Mouse (Mus musculus): ENCODE measurements around the gene Arhgef7.
A peak's percentile ranks its signal among the peaks of the same experiment; 100 is the strongest.

The Arhgef7 gene

GRCm38 (mm10) chr8:11799098-11799497 lies 71.6 kb downstream of the Arhgef7 start:
- no peak for DNase-seq

GRCm38 (mm10) chr8:11800481-11800880 lies 73.0 kb downstream of the Arhgef7 start:
- no peak for DNase-seq

GRCm38 (mm10) chr8:11801571-11801970 lies 74.0 kb downstream of the Arhgef7 start:
- no peak for DNase-seq

- no peak for DNase-seq
These were observed 77.4 kb downstream of the Arhgef7 start for GRCm38 (mm10) chr8:11804914-11805313.

GRCm38 (mm10) chr8:11806252-11806651 lies 78.7 kb downstream of the Arhgef7 start:
- no peak for DNase-seq

- no peak for DNase-seq
These were observed 79.8 kb downstream of the Arhgef7 start for GRCm38 (mm10) chr8:11807361-11807760.

- DNase-seq = no peak
These were observed 80.5 kb downstream of the Arhgef7 start for GRCm38 (mm10) chr8:11808047-11808446.

GRCm38 (mm10) chr8:11810426-11810825 lies 82.9 kb downstream of the Arhgef7 start:
- no peak for DNase-seq

- DNase-seq = no peak
These were observed 86.3 kb downstream of the Arhgef7 start for GRCm38 (mm10) chr8:11813801-11814200.

GRCm38 (mm10) chr8:11815206-11815605 lies 87.7 kb downstream of the Arhgef7 start:
- no peak for DNase-seq

GRCm38 (mm10) chr8:11820136-11820535 lies 92.6 kb downstream of the Arhgef7 start:
- DNase-seq = no peak

- DNase-seq = no peak
These were observed 93.0 kb downstream of the Arhgef7 start for GRCm38 (mm10) chr8:11820568-11820967.

GRCm38 (mm10) chr8:11821451-11822206 lies 94.1 kb downstream of the Arhgef7 start:
- no peak for DNase-seq

- no peak for DNase-seq
These were observed 95.1 kb downstream of the Arhgef7 start for GRCm38 (mm10) chr8:11822550-11823060.

GRCm38 (mm10) chr8:11825756-11826155 lies 98.2 kb downstream of the Arhgef7 start:
- no peak for DNase-seq

GRCm38 (mm10) chr8:11827312-11827711 lies 99.8 kb downstream of the Arhgef7 start:
- DNase-seq = no peak

- DNase-seq = no peak
These were observed 102.9 kb downstream of the Arhgef7 start for GRCm38 (mm10) chr8:11830214-11831046.

GRCm38 (mm10) chr8:11831174-11831573 lies 103.7 kb downstream of the Arhgef7 start:
- DNase-seq = no peak

- no peak for DNase-seq
These were observed 104.4 kb downstream of the Arhgef7 start for GRCm38 (mm10) chr8:11831939-11832338.

- DNase-seq = no peak
These were observed 105.6 kb downstream of the Arhgef7 start for GRCm38 (mm10) chr8:11833157-11833556.

- peak; percentile 52 for DNase-seq
These were observed 106.7 kb downstream of the Arhgef7 start for GRCm38 (mm10) chr8:11834200-11834599.

- peak; percentile 46 for DNase-seq
These were observed 107.2 kb downstream of the Arhgef7 start for GRCm38 (mm10) chr8:11834691-11835090.

GRCm38 (mm10) chr8:11840174-11840573 lies 112.7 kb downstream of the Arhgef7 start, which contains the start of gene Tex29:
Gene Tex29 (plus strand): TSS chr8:11840474.
- DNase-seq = no peak

- DNase-seq = no peak
These were observed 114.0 kb downstream of the Arhgef7 start for GRCm38 (mm10) chr8:11841571-11841970.

Data from right cerebral cortex, adult 18-20 months (tissue).